Mouse (Mus musculus) embryonic facial prominence, embryonic 10.5 days (tissue): Measurements from ENCODE around the gene Kcnk5. TPM values are rescaled to one million over a fixed set of nuclear protein-coding genes. Genes with fewer than 3 reads are reported as not detected.
A peak's percentile ranks its signal among the peaks of the same experiment; 100 is the strongest.

Experiments
- DNase-seq: peaks from one replicate; pipeline ENCODE4 v3.0.0-alpha.2; 2017; ENCODE audit warnings: low spot score
- H3K27ac ChIP-seq: fragments of 300-500 bp; sonication (generic); replicated peaks from 2 replicates; pipeline ENCODE4 v1.5.1; 2016; ENCODE audit warnings: mild to moderate bottlenecking
- H3K27me3 ChIP-seq: fragments of 300-500 bp; sonication (generic); replicated peaks from 2 replicates; pipeline ENCODE4 v1.6.1; 2016; ENCODE audit warnings: low read depth, mild to moderate bottlenecking; ENCODE audit not compliant: poor library complexity, severe bottlenecking
- H3K36me3 ChIP-seq: fragments of 300-500 bp; sonication (generic); replicated peaks from 2 replicates; pipeline ENCODE4 v1.6.1; 2016; ENCODE audit warnings: mild to moderate bottlenecking, moderate library complexity
- H3K4me1 ChIP-seq: fragments of 300-500 bp; sonication (generic); 2 replicates; pipeline ENCODE4 v1.6.1; 2016
- H3K4me3 ChIP-seq: fragments of 300-500 bp; sonication (generic); 2 replicates; pipeline ENCODE4 v1.5.1; 2016; ENCODE audit warnings: mild to moderate bottlenecking, moderate library complexity
- H3K9me3 ChIP-seq: fragments of 300-500 bp; sonication (generic); 2 replicates; pipeline ENCODE4 v1.6.1; 2016; ENCODE audit warnings: mild to moderate bottlenecking
- WGBS: fragments of 180-500 bp; shearing (Covaris S2); methylation state at CpG from one replicate; pipeline ENCODE4 v1.1.7; 2016; 5-methylcytosine and 5-hydroxymethylcytosine counted together
- polyA plus RNA-seq: library from polyadenylated mRNA; unstranded; fragments of >200 nt; fragmentation: Nextera tagmentation; extraction: Ambion mirVana; gene quantifications from 2 replicates; pipeline ENCODE4 v1.2.1, GENCODE M21; 2016

Gene Kcnk5
- polyA plus RNA-seq, 1 experiment from 2014 or later = 9.3 TPM

DNA sequence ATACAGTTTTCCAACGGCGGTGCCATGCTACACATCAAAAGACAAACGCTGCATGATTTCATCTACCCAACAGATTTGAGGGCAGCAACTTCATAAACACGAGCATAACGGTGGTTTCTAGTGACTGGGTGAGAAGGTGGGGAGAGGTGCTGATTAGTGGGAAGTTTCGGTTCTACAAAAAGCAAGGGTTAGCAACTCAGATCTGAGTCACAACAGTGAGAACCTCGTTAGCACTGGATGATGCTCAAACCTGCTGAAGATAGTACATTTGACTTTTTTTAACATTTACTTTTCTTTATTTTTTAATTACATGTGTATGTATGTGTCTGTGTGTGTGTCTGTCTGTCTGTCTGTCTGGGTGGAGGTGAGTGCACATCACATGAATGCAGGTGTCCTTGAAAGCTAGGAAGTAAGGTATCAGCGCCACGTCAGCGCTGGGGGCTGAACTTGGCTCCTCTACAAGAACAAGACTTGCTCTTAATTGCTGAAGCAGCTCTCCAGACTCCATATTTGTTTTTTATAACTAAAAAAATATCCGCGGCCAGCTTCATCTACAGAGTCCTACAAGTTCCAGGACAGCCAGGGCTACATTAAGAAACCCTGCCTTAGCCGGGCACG lies 7.6 kb downstream of the Kcnk5 start:
- no peak for DNase-seq
- WGBS = 95% methylated on average over 14 of the region's 14 CpGs
- no peaks in the 10 kb centered on the region for H3K27me3 ChIP-seq
- H3K4me1 ChIP-seq = peaks cover 39% of the 10 kb centered on the region
- H3K36me3 ChIP-seq = peaks cover 6% of the 10 kb centered on the region; the same call in 1 of the 2 replicates
- H3K4me3 ChIP-seq = no peak overlapping the region
- H3K9me3 ChIP-seq = no peaks in the 10 kb centered on the region
- no peak overlapping the region for H3K27ac ChIP-seq

DNA sequence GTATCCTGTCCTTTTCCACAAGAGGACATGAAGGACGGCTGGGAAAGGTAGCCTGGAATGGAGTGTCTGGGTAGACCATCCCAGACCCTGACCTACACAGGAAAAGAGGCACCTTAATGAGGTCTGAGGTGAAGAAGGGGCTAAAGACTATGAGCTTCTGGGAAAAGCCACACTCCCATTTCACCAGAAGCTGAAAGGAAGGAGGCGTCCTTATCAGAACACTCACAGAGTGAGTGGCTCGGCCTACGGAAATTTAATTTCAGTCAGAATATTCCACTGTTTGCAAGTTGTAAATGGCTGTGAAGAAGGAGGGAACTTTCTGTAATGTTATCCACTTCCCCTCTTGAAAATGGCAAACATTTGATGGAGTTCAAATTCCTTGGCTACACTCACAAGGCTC lies 8.7 kb downstream of the Kcnk5 start:
- H3K4me1 ChIP-seq = peaks cover 28% of the 10 kb centered on the region
- no peaks in the 10 kb centered on the region for H3K27me3 ChIP-seq
- WGBS = 75% methylated on average over 4 of the region's 4 CpGs
- peaks cover 6% of the 10 kb centered on the region; the same call in 1 of the 2 replicates for H3K36me3 ChIP-seq
- no peak overlapping the region for H3K27ac ChIP-seq
- no peaks in the 10 kb centered on the region for H3K9me3 ChIP-seq
- no peak for DNase-seq
- no peak overlapping the region for H3K4me3 ChIP-seq

DNA sequence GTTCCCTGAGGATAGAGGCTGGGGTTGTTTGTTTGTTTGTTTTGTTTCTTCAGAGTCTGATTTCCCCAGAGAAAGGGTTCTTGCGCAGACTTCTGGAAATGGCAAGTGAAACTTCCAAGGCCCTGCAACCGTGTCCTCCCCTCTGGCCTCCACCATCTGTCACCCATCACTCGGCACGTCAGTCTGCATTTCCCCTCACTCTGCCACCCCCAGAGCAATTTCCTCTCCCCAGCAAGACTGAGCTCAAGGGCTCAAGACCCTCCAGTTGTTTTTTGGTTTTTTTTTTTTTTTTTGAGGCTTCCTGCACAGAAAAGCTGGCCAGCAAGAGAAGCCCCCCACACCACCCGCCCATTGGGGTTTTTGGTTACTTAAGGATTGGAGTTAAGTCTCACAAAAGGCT lies 9.1 kb downstream of the Kcnk5 start:
- no peak for DNase-seq
- WGBS = 58% methylated on average over 5 of the region's 5 CpGs
- Histone ChIP-seq H3K27me3 (no peaks in the 10 kb centered on the region), H3K36me3 (peaks cover 9% of the 10 kb centered on the region; the same call in 1 of the 2 replicates), H3K9me3 (no peaks in the 10 kb centered on the region), H3K4me3 (no peak overlapping the region), H3K27ac (no peak overlapping the region), H3K4me1 (peaks cover 24% of the 10 kb centered on the region)

DNA sequence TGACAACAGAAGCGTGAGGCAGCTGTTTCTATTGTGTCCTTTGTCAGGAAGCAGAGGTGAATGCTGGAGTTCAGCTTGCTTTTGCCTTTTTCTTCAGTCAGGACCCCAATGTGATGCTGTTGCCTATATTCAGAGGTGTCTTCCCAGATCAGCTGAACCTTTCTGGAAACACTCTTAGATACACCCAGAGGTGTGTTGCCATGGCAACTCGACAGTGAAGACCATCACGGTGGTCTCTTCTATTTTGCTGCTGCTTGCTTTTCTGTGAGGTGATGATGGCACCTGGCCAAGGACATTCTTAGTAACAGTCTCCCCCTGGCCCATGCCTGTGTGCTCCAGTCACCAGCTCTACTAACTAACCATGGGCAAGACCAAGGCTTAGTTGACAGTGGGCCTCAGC lies 9.8 kb downstream of the Kcnk5 start:
- Histone ChIP-seq H3K9me3 (no peaks in the 10 kb centered on the region), H3K4me3 (no peak overlapping the region), H3K4me1 (peaks cover 25% of the 10 kb centered on the region), H3K27me3 (no peaks in the 10 kb centered on the region), H3K27ac (no peak overlapping the region), H3K36me3 (peaks cover 12% of the 10 kb centered on the region; the same call in 1 of the 2 replicates)
- WGBS = 92% methylated on average over 3 of the region's 3 CpGs
- no peak for DNase-seq

DNA sequence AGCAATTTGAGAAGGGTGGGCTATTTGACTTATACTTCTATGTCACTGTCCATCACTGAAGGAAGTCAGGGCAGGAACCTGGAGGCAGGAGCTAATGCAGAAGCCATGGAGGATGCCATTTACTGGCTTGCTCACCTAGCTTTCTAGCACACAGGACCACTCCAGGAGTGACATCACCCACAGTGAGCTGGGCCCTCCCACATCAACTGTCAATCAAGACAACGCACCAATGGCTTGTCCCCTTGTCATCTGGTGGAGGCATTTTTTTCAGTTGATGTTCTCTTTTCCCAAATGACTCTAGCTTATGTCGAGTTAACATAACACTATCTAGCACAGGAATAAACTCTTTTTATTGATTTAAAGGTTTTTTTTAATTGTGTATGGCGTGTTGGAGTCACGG lies 12.4 kb downstream of the Kcnk5 start:
- Histone ChIP-seq H3K36me3 (peaks cover 16% of the 10 kb centered on the region; the same call in 1 of the 2 replicates), H3K9me3 (no peaks in the 10 kb centered on the region), H3K27ac (no peak overlapping the region), H3K4me3 (no peak overlapping the region), H3K4me1 (peaks cover 28% of the 10 kb centered on the region), H3K27me3 (no peaks in the 10 kb centered on the region)
- 93% methylated on average over 4 of the region's 4 CpGs for WGBS
- no peak for DNase-seq

DNA sequence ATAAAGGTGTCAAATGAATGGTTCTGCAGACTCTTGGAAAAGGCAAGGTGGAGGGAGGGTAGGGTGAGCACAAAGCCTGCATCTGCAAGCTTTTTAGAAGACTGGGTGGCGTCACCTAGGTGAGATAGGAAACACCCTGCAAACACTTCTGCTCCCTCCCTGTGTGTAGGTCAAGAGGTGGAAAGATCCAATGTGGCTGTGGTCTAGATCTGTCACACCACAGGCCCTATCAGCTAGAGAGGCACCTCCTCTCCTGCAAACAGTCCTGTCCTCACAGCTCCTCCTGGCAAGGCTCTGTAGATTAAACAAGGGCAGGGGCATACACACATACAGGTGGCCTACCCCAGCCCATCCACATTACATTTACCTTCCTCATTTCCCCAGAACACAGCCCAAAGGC lies 13.1 kb downstream of the Kcnk5 start:
- no peak for DNase-seq
- H3K4me3 ChIP-seq = no peak overlapping the region
- H3K27me3 ChIP-seq = no peaks in the 10 kb centered on the region
- H3K27ac ChIP-seq = no peak overlapping the region
- 81% methylated on average over 1 of the region's 1 CpGs for WGBS
- H3K36me3 ChIP-seq = peaks cover 16% of the 10 kb centered on the region; the same call in 1 of the 2 replicates
- H3K4me1 ChIP-seq = peaks cover 28% of the 10 kb centered on the region
- no peaks in the 10 kb centered on the region for H3K9me3 ChIP-seq

DNA sequence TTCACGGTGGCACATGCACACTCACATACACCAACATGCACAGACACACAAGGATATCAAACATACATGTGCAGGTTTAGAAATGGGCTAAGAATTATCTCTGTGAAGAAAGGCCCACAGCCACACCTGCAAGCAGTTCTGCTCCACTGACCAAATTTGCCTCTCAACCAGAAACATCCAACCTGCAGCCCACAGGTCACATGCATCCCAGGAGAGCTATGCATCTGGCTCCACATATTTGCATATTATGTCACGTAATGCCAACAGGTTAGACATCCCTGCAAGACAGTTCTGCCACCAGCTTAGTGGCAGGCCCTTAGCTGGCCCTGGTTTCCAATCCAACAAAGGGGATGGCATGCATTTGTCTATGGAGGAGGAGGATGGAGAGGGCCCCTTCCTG lies 13.6 kb downstream of the Kcnk5 start:
- Histone ChIP-seq H3K9me3 (no peaks in the 10 kb centered on the region), H3K4me1 (peaks cover 28% of the 10 kb centered on the region), H3K27me3 (no peaks in the 10 kb centered on the region), H3K4me3 (no peak overlapping the region), H3K27ac (no peak overlapping the region), H3K36me3 (peaks cover 16% of the 10 kb centered on the region; the same call in 1 of the 2 replicates)
- WGBS = 84% methylated on average over 2 of the region's 2 CpGs
- DNase-seq = no peak

DNA sequence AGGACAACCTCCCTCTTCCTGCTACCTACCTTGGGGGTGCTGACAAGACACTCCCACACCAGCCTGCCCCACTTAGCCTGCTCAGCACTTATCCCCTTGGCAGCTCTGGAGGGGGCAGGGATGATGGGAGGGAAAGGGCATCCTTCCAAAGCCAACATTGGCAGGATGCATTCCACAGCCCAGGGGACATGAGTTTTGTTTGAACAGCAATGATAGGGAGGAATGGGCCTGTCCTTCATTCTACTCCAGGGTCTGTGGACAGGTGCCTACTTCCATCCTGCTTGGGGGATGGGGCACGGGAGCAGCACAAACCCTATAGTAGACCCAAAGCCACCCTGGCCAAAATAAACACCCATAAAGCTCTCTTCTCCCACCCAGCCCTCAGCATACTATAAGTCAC lies 16.2 kb downstream of the Kcnk5 start:
- H3K4me1 ChIP-seq = peaks cover 36% of the 10 kb centered on the region
- 88% methylated on average over 1 of the region's 1 CpGs for WGBS

DNA sequence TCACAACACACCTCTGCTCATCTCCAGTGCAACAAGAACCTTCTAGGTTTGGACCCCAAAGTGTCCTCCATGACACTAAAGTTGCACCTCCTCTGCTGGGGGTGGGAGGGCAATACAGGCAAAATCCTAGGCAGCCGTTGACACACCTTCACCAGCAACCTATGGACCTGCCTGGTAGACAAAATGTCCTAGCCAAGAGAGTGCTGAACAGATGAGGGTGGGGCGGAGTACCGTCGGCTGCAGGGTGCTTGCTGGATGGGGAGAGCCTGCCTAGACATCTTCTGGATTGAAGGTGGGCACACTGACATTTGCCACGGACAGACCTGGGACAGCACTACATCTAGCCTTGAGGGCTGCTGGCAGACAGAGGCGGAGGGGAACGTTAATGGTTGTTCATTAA lies 17.2 kb downstream of the Kcnk5 start:
- DNase-seq = no peak
- Histone ChIP-seq H3K27ac (no peak overlapping the region), H3K36me3 (peaks cover 10% of the 10 kb centered on the region; the same call in 1 of the 2 replicates), H3K9me3 (no peaks in the 10 kb centered on the region), H3K4me1 (peaks cover 44% of the 10 kb centered on the region), H3K27me3 (no peaks in the 10 kb centered on the region), H3K4me3 (no peak overlapping the region)
- WGBS = 92% methylated on average over 7 of the region's 7 CpGs

More for the DNA sequence above, 16.2 kb downstream of the Kcnk5 start:
- Histone ChIP-seq H3K27me3 (no peaks in the 10 kb centered on the region), H3K36me3 (peaks cover 10% of the 10 kb centered on the region; the same call in 1 of the 2 replicates), H3K9me3 (no peaks in the 10 kb centered on the region), H3K4me3 (no peak overlapping the region), H3K27ac (no peak overlapping the region)
- no peak for DNase-seq

DNA sequence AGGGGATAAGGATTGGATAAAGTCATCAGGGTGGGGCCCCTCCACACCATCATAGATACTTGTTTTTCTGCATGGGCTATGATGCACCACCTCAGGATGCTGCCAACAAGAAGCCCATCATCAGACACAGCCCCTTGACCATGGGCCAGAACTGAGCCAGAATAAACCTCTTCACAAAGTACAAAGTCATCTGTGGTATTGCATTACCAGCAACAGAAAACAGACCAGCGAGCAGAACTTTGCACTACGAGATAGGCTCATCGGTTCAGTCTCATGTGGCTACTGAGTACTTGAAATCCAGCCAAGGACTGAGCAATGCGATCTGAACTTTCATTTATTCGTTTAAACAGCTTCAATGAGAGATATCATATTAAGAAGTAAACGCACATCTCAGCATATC lies 18.9 kb downstream of the Kcnk5 start:
- no peaks in the 10 kb centered on the region for H3K9me3 ChIP-seq
- H3K27ac ChIP-seq = no peak overlapping the region
- 81% methylated on average over 6 of the region's 6 CpGs for WGBS

DNA sequence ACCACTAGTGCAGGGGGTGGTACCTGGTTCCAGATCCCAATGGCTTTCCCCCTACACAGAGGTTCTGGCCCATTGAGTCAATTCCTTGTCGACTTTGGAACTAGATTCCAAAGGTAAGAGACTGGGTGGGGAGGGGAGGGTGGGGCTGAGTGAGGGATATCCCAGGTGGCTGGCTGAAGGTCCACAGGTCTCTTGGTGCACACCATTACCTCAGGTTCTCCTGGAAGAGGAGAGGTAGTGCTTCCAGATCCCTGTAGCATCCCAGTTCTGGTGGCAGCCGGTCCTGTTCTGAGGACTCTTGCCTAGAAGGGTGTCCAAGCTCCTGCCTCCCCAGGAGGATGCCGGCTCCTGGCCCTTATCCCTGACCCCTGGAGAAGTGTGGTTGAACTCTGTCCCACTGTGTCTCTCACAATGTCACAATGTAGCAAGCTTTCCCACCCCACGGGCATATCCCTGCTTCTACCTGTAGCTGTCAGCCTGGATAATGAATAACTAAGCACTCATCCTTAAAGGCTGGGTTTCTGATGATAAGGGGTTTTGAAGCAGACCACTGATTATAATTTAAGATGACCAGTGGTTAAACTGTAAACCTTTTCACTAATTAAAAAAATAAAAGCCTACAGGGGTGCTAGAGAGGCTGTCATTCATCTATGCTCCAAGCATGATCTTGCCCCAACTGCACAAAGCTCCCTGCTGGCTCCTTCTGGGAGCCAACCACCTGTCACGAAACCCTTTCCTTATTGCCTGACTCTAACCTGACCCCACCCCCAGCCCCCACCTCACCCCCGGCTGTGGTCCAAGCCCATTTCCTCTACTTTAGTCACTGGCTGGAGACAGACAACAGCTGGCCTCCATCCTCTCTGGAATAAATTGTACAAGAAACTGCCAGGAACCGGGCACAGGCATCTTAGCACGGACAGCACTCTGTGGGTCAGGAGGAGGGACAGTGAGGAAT lies 22.6 kb downstream of the Kcnk5 start:
- 68% methylated on average over 8 of the region's 8 CpGs for WGBS
- H3K9me3 ChIP-seq = no peaks in the 10 kb centered on the region
- H3K36me3 ChIP-seq = peaks cover 3% of the 10 kb centered on the region; the same call in 1 of the 2 replicates
- H3K4me3 ChIP-seq = no peak overlapping the region
- no peaks in the 10 kb centered on the region for H3K27me3 ChIP-seq
- H3K4me1 ChIP-seq = peaks cover 63% of the 10 kb centered on the region
- peak; percentile 16 for DNase-seq
- H3K27ac ChIP-seq = no peak overlapping the region

More for the DNA sequence above, 18.9 kb downstream of the Kcnk5 start:
- no peak overlapping the region for H3K4me3 ChIP-seq
- H3K27me3 ChIP-seq = no peaks in the 10 kb centered on the region
- peaks cover 12% of the 10 kb centered on the region for H3K36me3 ChIP-seq
- H3K4me1 ChIP-seq = peaks cover 52% of the 10 kb centered on the region
- DNase-seq = no peak

DNA sequence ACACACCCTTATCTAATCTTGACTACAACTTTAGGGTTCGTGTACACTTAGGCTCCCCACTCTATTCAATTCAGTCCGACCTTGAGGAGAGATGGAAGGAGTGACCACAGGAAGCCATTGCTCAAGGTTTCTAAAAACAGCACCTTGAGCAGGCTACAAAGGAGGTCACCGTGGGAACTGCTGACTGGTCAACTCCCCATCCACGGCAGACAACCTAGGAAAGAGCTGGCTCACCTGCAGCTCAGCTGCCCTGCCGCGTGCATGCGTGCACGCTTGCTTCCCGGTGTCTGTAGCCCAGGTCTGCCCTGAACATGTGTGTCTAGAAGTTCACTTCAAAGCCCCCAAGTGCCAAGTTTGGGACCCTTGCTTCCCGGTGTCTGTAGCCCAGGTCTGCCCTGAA lies 24.0 kb downstream of the Kcnk5 start:
- H3K27ac ChIP-seq = no peak overlapping the region
- peaks cover 52% of the 10 kb centered on the region for H3K4me1 ChIP-seq
- peaks cover 3% of the 10 kb centered on the region; the same call in 1 of the 2 replicates for H3K36me3 ChIP-seq
- WGBS = 93% methylated on average over 10 of the region's 10 CpGs
- no peaks in the 10 kb centered on the region for H3K27me3 ChIP-seq
- no peaks in the 10 kb centered on the region for H3K9me3 ChIP-seq
- H3K4me3 ChIP-seq = no peak overlapping the region
- DNase-seq = no peak
